Mouse (Mus musculus) embryonic fibroblast, embryonic 13.5 days (primary cell): ENCODE measurements around the gene Hlcs.

Experiments used
- CTCF ChIP-seq: IDR thresholded peaks from 2 replicates; pipeline ENCODE4 v1.5.1; 2011; ENCODE audit warnings: mild to moderate bottlenecking, control low read depth, low read length, moderate library complexity, borderline replicate concordance; ENCODE audit not compliant: insufficient read depth
- POLR2A ChIP-seq: IDR thresholded peaks from 2 replicates; pipeline ENCODE4 v1.6.1; 2011; ENCODE audit warnings: low read depth, mild to moderate bottlenecking, control low read depth, low read length, moderate library complexity

GRCm38 (mm10) chr16:94326008-94326407, 12.6 kb upstream of the Hlcs start:
- TF ChIP-seq CTCF = no peak
- TF ChIP-seq POLR2A = no peak
